Mouse (Mus musculus): ENCODE results near the gene Mknk1.

Gene Mknk1

GRCm38 (mm10) chr4:115894281-115894680, 55.3 kb downstream of the Mknk1 start:
- DNase-seq (ENCODE audit: low spot score), result no peak

GRCm38 (mm10) chr4:115897901-115898631, 59.1 kb downstream of the Mknk1 start:
- DNase-seq (ENCODE audit: low spot score), result no peak

GRCm38 (mm10) chr4:115902816-115903215, 63.8 kb downstream of the Mknk1 start:
- peak; percentile 84 for DNase-seq (ENCODE audit: low spot score)

GRCm38 (mm10) chr4:115904375-115904774, 65.4 kb downstream of the Mknk1 start:
- DNase-seq (ENCODE audit: low spot score), result no peak

- DNase-seq (ENCODE audit: low spot score), result no peak
Observed at GRCm38 (mm10) chr4:115905701-115906100, 66.7 kb downstream of the Mknk1 start.

GRCm38 (mm10) chr4:115906791-115907190, 67.8 kb downstream of the Mknk1 start:
- no peak for DNase-seq (ENCODE audit: low spot score)

- no peak for DNase-seq (ENCODE audit: low spot score)
Observed at GRCm38 (mm10) chr4:115907994-115908393, 69.0 kb downstream of the Mknk1 start.

GRCm38 (mm10) chr4:115908641-115909040, 69.6 kb downstream of the Mknk1 start:
- DNase-seq (ENCODE audit: low spot score), result peak; percentile 14

- DNase-seq (ENCODE audit: low spot score), result no peak
Observed at GRCm38 (mm10) chr4:115911586-115911985, 72.6 kb downstream of the Mknk1 start.

- DNase-seq (ENCODE audit: low spot score), result no peak
Observed at GRCm38 (mm10) chr4:115919911-115920310, 80.9 kb downstream of the Mknk1 start.

- no peak for DNase-seq (ENCODE audit: low spot score)
Observed at GRCm38 (mm10) chr4:115922688-115923087, 83.7 kb downstream of the Mknk1 start.

GRCm38 (mm10) chr4:115923262-115923880, 84.4 kb downstream of the Mknk1 start:
- DNase-seq (ENCODE audit: low spot score), result no peak

GRCm38 (mm10) chr4:115927637-115928036, 88.6 kb downstream of the Mknk1 start:
- DNase-seq (ENCODE audit: low spot score), result no peak
